Mouse (Mus musculus): ENCODE measurements around the gene Nhej1.
A peak's percentile ranks its signal among the peaks of the same experiment; 100 is the strongest.

Gene Nhej1

DNA sequence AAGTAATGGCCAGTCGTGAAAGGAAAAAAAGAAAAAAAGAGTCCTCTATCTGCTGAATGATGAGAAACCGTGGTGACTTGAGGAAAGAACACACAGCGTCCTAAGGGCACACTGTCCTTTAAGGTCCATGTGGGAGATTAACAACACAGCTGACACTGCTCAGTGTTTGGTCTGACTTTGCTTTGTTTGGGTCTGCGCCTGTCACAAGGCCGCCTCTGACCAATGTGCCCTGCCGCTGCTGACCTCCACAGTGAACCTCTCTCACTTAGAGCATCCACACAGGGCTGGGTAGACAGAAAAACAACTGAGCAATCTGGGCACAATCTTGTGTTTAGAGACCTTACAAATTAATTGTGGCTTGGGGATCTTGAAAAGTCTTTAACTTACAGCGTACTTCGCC, 148.0 kb downstream of the Nhej1 start:
- DNase-seq (ENCODE audit: low read depth, low spot score), result no peak

DNA sequence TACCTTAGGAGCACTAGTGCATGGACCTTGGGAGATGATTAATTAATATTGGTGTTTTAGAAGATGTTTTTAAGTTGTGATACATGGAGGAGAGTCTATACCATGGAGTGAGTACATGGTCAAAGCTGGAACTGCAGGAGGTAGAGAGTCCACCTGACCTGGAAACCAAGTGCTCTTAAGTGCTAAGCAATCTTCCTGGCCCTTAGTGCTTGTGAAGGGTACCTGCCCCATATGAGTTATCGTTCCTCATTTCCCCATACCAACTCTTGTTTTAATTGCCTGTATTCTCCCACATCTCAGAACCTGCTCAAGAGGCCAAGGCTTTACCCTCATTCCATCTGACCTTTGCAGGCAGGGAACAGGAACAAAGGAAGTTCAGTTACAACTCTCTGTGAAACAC, 149.1 kb downstream of the Nhej1 start:
- DNase-seq (ENCODE audit: low read depth, low spot score), result no peak

DNA sequence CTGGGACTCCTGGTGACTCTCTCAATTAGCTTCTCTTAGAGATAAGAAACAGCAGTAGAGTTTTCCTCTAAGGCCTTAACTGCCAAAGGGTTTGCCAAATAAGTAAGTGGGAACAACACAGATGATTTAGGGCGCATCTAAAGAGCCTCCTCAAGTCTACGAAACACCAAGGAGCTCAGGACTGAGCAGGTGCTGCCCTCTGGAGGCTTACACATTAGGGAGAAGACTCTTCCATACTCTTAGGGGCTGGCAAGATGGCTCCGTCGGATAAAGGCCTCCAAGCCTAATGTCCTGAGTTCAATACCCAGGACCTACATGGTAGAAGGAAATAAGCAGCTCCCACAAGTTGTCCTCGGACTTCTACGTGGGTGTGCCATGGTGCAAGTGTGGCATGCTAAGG, 151.4 kb downstream of the Nhej1 start:
- DNase-seq (ENCODE audit: low read depth, low spot score), result peak; percentile 48

DNA sequence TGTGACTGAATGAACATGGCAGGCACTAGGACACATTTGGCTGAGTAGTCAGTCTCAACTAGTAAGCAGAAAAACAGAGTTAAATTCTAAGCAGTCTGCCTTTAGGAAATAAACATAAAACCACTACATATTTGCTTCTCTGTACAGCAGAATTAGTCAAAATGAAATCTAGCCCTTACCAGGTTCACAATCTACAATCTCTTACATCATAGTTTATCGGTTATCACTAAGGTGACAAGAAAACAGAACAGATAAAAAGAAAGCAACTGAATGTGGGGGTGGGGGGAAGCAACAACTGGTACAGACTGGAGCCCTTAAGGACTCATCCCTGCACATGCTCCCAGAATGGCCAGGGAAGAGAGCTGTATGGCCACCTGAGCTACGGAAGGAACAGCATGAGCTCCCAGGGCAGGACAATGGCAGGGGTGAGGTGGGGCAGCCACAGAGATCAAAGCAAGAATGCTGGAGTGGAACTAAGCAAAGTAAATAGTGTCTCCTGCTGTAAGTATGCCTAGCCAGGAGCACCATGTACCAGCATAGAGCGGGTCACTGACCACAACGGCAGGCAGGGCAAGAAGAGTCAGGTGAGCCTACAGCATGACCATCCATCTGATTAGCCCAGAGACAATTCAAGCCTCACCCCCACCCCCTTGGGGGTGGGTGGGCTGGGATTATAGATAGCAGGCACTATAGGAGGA, 153.5 kb downstream of the Nhej1 start:
- DNase-seq (ENCODE audit: low read depth, low spot score), result peak; percentile 82

DNA sequence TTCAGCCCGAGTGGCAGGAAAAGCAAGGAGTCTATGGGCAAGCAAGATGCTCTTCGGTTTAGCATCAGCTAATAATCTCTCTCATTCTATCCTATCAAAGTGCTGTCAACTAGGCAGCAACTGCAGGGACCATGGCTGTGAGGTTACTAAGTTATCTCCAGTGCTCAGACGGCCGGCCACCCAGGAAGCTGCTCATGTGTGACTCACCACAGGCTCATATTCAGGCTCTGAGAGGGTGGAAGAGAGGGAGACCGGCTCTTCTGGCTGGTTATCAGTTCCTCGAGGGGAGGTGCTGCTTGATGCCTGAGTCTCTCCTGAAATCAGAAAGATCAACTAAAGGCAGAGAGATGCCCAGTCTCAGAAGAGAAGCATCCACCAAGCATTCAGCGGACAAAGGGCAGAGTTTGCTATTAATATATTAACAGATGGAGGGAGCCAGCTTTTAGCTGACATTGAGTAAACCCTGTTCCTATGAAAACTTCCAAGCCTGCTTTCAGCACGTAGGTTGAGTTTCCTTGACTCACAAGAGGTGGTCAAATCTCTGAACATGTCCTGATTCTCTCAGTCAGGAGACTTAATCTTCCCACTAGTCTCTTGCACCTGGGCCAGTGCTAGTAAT, 156.9 kb downstream of the Nhej1 start:
- DNase-seq (ENCODE audit: low read depth, low spot score), result no peak

DNA sequence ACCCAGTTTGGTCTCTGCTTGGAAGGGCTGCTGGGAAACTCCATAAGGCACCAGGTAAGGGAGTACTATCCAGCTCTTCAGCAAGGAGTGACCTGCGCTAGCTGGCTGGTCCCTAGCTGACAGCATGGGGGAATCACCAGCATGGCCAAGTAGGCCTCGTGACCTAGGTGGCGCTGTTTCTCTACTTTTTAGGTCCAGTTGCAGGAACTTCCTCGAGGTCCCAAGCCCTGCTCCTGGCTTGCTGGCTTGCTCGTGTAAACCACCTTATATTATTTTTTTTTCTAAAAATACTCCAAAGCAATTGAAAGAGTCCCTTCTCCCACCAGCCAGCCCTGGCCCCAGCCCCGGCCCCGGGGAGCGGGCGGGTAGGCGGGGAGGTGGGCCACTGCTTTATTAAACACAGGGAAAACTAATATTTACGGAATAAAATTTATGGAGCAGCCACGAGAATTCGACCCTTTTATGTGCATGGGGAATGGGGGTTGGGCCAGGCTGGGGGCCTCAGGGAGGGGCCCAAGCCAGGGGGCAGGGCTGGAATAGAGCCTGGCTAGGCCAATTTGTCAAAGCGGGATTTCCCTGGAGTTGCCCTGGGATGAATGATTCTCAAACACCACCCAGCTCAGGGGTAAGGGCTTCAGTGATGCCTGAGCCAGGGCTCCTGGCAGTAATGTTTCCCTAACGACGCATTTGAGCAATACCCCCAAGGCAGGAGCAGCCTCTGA, 160.3 kb downstream of the Nhej1 start:
- peak; percentile 88 for DNase-seq (ENCODE audit: low read depth, low spot score)

DNA sequence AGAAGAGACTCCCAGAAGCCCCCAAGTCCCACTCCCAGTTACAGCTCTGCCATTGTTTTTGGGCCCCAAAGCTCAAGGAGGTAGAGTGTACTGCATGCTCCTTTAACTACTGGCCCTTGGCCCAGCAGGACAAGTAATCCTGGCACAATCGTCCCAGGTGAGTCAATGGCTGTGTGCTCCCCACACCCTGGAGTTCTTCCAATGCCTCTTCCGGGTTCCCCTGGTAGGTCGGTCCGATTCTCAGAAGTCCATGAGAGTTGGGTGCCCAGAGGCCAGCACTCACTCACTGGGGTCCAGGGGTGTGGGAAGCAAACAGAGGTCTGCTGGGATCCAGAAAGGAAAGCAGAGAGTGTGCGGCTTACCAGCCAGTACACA, 162.2 kb downstream of the Nhej1 start:
- no peak for DNase-seq (ENCODE audit: low read depth, low spot score)

DNA sequence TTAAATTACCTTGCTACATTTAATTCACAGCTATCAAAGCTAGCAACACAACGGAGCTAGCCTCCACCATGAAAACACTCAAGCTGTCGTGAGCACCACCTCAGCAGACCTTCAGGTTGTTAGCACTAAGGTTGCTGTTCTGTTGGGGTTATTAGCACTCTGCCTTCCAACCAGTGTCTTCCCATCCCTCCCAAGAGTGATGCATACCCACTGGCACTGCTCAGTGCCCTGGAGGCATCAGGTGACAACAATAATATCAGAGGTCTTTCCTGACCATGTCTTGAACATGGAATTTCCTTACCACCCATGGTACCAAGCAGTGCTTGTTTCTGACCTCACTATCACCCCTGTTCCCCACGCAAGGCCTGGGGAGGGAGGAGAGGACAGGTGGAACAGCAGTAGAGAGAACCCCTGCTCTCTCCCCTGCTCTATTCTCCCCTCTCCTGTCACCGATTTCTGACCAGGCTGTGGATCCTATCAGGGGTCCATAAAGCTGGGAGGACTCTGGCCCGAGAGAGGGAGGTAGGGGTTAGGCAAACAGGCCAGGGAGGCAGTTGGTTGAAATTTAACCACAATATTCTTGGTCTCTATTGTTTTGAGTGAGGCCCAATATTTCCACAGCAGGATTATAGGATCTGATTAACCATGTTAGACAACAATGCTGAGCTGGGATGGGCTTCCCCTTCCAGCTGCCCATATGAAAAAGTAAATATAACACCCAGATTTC, 162.7 kb downstream of the Nhej1 start:
- DNase-seq (ENCODE audit: low read depth, low spot score), result no peak

DNA sequence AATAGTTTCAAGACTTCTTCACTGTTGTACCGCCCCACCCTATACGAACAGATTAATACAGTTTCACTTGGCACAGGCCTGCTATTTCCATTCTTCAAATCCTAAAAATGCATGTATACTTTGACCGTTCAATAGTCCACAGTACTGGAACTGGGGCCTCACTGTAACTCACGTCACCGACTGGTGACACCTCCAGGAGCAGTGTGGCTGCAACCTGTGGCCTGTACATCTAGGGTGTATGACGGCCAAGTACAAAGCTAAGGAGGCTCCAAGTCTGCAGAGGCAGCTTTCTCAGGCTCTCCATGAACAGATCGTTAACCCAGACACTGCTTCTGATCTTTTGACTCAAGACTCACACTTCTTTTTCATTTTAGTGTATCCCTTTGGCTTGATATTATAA, 163.3 kb downstream of the Nhej1 start:
- DNase-seq (ENCODE audit: low read depth, low spot score), result no peak

DNA sequence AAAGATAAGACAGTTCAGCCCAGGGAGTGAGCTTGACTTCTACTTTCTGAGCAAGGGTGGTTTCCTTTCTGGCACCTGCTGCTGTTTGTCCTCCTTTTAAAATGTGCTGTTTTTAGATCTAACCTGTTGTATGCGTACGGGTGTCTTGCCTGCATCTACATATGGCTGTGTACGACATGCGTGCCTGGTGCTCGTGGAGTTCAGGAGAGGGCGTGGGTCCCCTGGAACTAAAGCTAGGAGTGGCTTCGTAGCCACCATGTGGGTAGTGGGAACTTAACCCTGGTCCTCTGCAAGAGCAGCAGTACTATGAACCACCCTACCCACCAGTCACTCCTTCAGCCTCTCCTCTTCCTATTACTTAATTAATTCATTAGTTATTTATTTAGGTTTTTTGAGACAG, 164.9 kb downstream of the Nhej1 start:
- peak; percentile 28 for DNase-seq (ENCODE audit: low read depth, low spot score)

DNA sequence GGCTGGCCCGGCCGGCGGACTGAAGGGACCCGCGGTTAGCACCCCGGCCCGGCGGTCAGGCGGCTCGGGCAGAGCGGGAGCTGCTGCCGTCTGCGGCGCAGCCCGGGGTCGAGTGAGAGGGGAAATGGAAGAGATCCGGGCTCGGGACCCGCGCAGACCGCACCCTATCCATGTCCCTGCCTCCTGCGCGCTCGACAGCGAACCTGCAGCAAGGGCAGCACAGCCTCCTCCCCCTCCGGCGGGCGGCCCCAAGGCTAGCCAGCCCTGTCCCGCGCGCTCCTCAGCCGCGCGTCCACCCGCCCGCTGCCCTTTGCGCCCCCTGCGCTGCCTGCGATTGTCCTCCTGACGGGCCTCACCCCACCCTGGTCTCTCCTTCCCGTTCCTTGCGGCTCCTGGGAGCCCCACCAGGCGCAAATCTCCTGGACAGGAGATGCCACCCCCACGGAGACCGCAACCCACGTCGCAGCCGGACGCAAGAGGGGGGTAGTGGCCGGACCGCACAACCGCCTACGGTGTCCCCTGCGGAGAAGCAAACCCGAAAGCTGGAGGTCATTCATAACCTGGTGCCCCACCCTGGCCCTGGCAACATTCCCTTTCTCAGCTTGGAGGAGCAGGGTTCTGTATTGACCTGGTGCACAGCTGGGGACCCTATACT, 173.3 kb downstream of the Nhej1 start, which contains the start of gene Ihh:
TSS of gene Ihh (minus strand) at position 117 of the 655 bp plus-strand sequence.
- DNase-seq (ENCODE audit: low read depth, low spot score), result peak; percentile 60

DNA sequence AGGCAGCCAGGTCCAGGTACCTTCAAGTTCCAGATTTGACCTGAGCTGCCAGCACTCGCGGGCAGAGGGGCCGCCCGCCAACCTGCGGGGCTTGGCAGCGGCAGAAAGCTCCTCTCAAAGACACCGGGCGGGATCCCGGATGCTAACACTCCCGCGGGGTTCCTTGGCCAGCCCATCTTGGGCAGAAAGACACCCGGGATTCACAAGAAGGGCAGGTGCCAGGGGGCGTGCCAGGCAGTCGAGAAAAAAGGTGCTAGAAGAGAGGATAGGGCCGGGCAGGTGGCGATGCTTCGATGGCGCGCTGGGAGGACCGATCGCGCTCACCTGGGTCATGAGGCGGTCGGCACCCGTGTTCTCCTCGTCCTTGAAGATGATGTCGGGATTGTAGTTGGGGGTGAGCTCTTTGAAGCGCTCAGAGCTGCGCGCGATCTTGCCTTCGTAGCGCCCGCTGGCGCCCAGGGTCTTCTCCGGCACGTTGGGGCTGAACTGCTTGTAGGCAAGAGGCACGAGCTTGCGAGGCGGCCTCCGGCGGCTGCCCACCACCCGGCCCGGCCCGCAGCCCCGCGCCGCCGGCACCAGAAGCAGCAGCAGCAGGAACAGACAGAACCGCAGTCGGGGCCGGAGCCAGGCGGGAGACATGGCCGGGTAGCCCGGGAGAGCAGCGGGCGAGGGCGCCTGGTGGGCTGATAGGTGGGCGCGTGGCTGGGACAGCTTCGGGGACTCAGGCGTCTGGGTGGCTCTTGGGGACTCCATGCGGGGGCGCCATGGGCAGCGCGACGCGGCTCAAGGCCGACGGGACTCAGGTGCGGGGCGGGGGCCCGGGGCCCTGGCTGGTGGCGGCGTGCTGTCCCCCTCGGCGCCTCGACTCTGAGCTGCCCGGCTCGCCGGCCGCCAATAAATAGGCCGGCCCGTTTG, 174.2 kb downstream of the Nhej1 start:
- peak; percentile 53 for DNase-seq (ENCODE audit: low read depth, low spot score)

DNA sequence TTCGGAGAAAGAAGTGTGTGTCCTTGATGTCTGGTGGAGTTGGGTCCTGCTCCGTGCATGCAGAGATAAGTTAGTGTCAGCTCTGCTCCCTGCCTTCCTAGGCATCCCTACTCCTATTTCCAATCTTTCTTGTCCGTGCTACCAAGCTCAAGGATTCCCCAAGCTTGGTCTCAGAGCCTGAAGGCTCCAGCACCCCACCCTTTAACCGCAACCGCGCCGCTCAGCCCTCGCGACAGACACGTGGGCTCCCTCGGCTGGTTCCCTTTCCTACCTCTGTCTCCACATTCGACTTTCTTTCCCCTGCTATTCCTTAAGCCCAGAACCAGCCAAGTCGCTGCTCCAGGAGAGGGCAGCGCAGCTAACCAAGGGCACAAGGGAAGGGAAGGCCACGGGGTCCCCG, 174.9 kb downstream of the Nhej1 start:
- peak; percentile 59 for DNase-seq (ENCODE audit: low read depth, low spot score)

DNA sequence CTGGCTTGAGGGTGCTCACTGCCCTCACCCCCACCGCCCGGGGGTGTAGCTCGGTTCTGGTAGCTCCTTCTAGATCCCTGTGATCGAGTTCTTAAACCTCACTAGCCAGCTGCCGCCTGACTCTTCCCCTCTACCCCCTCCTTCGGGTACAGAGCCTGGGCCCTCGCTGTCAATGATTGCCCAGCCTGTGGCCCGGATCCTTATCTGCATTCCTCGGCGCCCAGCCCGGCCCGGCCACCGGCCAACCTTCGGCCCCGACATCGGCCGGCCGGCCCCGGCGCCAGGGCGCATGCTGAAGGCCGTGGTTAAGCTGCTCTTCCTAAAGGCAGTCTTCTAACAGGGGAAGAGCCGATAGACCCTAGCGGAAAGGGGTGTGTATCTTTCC, 175.3 kb downstream of the Nhej1 start:
- DNase-seq (ENCODE audit: low read depth, low spot score), result no peak

DNA sequence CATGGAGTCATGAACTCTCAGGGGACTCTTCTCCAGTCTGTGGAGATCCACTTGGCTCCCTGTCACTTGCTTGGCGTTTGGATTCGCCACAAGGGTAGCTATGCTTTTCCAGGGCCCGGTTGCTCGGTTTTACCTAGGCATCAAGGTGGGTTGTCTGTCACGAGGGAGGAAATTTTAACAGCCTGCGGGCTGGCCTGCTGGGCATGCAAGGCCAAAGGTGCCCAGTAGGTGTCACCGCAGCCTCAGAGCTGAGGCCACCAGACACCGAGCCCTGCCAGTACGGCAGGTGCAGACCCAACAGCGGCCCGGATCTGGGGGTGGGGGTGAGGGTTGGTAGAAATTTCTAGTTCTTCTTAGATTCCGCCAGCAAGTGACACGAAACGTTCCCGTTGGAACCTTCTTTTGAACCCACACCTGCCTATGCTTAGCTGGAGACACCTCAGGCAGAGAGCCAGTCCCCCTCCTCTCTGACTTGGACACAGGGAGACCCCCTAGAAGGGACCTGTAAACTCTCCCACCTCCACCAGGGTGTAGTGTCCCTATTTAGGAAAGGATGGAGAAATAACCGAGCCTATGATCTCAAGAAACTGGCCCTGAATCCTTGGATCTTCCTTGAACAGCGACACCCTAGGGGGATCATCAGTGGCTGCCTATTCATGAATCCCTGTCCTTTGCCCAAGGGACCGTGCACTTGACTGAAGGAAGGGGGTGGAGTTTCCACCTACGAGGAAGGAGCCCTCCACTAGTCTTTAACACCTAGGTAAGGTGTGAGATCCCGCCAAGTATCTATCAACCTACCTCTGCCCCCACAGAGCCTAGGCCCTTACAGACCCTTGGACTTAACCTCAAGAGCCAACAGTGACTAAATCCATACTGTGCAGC, 176.0 kb downstream of the Nhej1 start:
- peak; percentile 87 for DNase-seq (ENCODE audit: low read depth, low spot score)

DNA sequence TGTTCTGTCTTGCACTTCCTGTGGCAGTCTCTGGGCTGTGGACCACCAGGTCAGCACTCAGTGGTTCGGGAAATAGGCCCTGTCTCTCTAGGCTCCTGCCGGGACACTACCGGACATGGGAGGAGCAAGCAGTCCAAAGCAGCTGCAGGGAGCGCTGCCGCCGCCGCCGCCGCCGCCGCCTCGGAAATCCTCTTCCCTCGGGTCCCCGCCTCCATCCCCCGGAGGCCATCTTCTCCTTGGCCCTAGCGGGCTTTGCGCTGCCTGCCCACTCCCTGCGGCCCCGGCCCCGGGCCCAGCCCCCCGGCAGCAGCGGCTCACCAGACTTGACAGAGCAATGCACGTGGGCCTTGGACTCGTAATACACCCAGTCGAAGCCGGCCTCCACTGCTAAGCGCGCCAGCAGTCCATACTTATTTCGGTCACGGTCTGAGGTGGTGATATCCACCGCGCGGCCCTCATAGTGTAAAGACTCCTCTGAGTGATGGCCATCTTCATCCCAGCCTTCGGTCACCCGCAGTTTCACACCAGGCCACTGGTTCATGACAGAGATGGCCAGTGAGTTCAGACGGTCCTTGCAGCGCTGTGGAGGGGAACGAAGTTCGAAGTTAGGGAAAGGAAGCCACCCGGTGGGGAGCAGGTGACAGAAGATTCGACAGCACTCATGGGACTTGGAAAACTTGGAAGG, 176.9 kb downstream of the Nhej1 start:
- peak; percentile 66 for DNase-seq (ENCODE audit: low read depth, low spot score)

DNA sequence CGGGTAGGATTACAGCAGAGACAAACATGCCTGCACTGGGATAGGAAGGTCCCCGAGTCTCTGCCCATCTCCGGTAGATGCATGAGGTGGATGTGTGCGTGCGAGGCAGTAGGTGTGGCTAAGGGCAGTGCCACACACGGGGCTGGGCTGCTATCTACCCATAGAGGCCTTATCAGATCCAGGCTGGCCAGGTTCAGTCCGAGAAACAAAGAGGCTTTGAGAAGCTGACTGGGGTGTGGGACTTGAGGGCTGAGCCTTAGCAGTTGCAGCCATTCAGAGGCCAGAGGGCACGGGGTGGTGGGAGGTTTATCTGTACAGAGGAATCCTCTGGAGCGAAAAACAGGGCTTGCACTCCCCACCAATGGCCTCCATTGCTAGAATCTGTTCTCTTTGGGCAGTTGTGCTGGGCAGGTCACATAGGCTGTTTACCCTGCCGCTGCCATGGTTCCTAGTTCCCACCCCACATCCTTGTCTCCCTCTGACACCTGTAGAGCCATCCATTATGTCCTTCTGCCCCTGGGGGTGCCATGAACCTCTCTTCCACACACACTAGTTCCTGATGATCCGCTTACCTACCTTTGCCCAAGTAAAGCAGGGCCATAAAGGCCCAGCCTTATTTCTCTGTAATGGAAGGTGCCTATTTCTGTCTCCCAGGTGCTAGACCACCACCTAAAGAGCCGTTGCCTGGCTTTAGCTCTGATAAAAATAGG, 183.2 kb downstream of the Nhej1 start:
- no peak for DNase-seq (ENCODE audit: low read depth, low spot score)

DNA sequence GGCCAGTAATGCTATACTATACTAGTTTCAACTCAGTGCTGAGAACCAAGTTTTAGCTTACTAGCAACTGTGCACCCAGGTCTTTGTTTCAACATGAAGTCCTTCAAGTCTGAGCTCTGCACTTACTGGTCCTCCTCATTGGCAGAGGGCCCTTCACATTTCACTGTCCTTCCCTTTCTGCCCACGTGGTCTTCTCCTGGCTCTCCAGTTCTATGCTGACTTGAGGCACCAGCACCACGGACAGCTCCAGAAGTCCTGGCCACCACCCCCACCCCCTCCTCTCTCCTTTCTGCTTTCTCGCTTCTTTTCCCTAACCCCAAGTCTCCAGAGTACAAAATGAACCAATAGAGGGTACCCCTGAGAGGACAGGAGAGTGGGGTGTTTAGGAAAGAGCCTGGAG, 185.2 kb downstream of the Nhej1 start:
- DNase-seq (ENCODE audit: low read depth, low spot score), result peak; percentile 28

Measured in ZHBTc4 (cell line).